Mouse (Mus musculus) heart, adult 2 months (tissue): Measurements from ENCODE around the gene Tmem60. TPM values are rescaled to one million over a fixed set of nuclear protein-coding genes. Genes with fewer than 3 reads are reported as not detected.

Experiments used
- DNase-seq, 2 experiments: peaks; one replicate each; pipeline ENCODE4 v3.0.0; 2021
- H3K27ac ChIP-seq: fragments of 200-600 bp; 2 replicates; pipeline ENCODE4 v1.8.1; 2022
- H3K27me3 ChIP-seq: fragments of 200-500 bp; 2 replicates; pipeline ENCODE4 v1.6.1; 2012; ENCODE audit warnings: mild to moderate bottlenecking, low read length, inconsistent platforms, mixed read lengths; ENCODE audit not compliant: control insufficient read depth, insufficient read depth
- H3K36me3 ChIP-seq: fragments of 200-500 bp; 2 replicates; pipeline ENCODE4 v1.6.1; 2012; ENCODE audit warnings: low read length, inconsistent platforms; ENCODE audit not compliant: control insufficient read depth, insufficient read depth
- H3K4me1 ChIP-seq: fragments of 200-500 bp; 2 replicates; pipeline ENCODE4 v1.6.1; 2011; ENCODE audit warnings: low read length; ENCODE audit not compliant: control insufficient read depth, insufficient read depth
- H3K4me3 ChIP-seq: fragments of 200-600 bp; 2 replicates; pipeline ENCODE4 v1.8.1; 2022
- H3K79me2 ChIP-seq: fragments of 200-500 bp; replicated peaks from 2 replicates; pipeline ENCODE4 v1.6.1; 2012; ENCODE audit warnings: mild to moderate bottlenecking, inconsistent platforms, low read length, moderate library complexity, mixed read lengths; ENCODE audit not compliant: control insufficient read depth, insufficient read depth
- H3K9ac ChIP-seq: fragments of 200-500 bp; 2 replicates; pipeline ENCODE4 v1.6.1; 2012; ENCODE audit warnings: low read depth, mild to moderate bottlenecking, control low read depth, inconsistent platforms, low read length, mixed read lengths
- CTCF ChIP-seq: fragments of 200-600 bp; IDR thresholded peaks from 2 replicates; pipeline ENCODE4 v1.8.1; 2022; ENCODE audit warnings: antibody characterized with exemption, mild to moderate bottlenecking, moderate library complexity
- EP300 ChIP-seq: fragments of 200-500 bp; IDR thresholded peaks from 2 replicates; pipeline ENCODE4 v1.6.1; 2011; ENCODE audit warnings: low read depth, low read length, control low read depth; ENCODE audit not compliant: insufficient read depth
- POLR2A ChIP-seq: fragments of 200-500 bp; IDR thresholded peaks from 2 replicates; pipeline ENCODE4 v1.6.1; 2011; ENCODE audit warnings: mild to moderate bottlenecking, low read depth, low read length, control low read depth; ENCODE audit not compliant: insufficient read depth
- WGBS: fragments of 180-500 bp; shearing (Covaris S2); methylation state at CpG from one replicate; pipeline ENCODE4 v1.1.7; 2018; 5-methylcytosine and 5-hydroxymethylcytosine counted together
- intact Hi-C: fragments of 180-260 bp; cut with DNase I; formaldehyde crosslinking; loops from one replicate; pipeline ENCODE4 v1.15.1; 2025
- polyA plus RNA-seq: library from polyadenylated mRNA; depleted of rRNA; stranded (reverse); fragments of >200 nt; gene quantifications from 2 replicates; pipeline ENCODE4 v1.2.3, GENCODE M21; 2012
- total RNA-seq, 2 experiments: library from RNA; stranded (reverse); gene quantifications; 2 replicates each; pipeline ENCODE4 v1.2.3; 2021

The Tmem60 gene
- total and polyA plus RNA-seq, 3 experiments: 20.9 to 28.3 (median 23.3) TPM

DNA sequence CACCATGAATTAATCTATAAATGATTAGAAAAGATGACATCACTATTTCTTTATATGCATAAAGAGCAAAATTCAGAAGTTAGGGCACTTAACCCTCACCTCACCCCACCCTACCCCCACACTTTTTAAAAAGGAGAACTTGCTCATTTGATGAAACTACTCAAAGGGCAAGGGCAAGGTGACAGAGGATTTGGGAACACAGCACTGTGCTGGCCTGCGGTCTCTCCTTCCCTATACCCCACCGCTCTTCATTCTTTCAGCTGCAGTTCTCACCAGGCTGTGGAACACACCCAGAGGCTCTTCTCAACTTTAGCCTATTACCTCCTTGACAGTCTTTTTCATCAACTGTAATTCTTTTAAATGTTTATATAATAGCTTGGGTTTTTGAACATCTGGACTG, 35.0 kb upstream of the Tmem60 start:
- Histone ChIP-seq H3K27me3 (no peaks in the 10 kb centered on the region), H3K4me1 (peaks cover 2% of the 10 kb centered on the region; the same call in 1 of the 2 replicates), H3K4me3 (no peak overlapping the region), H3K36me3 (peaks cover under 1% of the 10 kb centered on the region; the same call in 1 of the 2 replicates), H3K27ac (no peak overlapping the region), H3K79me2 (no peaks in the 10 kb centered on the region), H3K9ac (no peak overlapping the region)
- no peak for DNase-seq
- intact Hi-C loops: no loop called here
- TF ChIP-seq EP300 (no peak), POLR2A (no peak), CTCF (no peak)
- 92% methylated on average over 2 of the region's 2 CpGs for WGBS

- WGBS: 67% methylated on average over 4 of the region's 4 CpGs
- peaks cover 5% of the 10 kb centered on the region; the same call in 1 of the 2 replicates for H3K36me3 ChIP-seq
- no peak overlapping the region for H3K9ac ChIP-seq
- H3K4me3 ChIP-seq: no peak overlapping the region
- intact Hi-C loops: no loop called here
- peaks cover 3% of the 10 kb centered on the region for H3K4me1 ChIP-seq
- no peak for DNase-seq
- no peak for TF ChIP-seq CTCF
- TF ChIP-seq POLR2A: no peak
- TF ChIP-seq EP300: no peak
- H3K27ac ChIP-seq: peak overlapping the region; percentile 13; the same call in 1 of the 2 replicates
- 0 out of 2 replicates have a peak, but pooled peaks cover 1% of the 10 kb centered on the region for H3K79me2 ChIP-seq
- H3K27me3 ChIP-seq: no peaks in the 10 kb centered on the region
Measured at GRCm38 (mm10) chr5:20855066-20855465, 26.9 kb upstream of the Tmem60 start.

DNA sequence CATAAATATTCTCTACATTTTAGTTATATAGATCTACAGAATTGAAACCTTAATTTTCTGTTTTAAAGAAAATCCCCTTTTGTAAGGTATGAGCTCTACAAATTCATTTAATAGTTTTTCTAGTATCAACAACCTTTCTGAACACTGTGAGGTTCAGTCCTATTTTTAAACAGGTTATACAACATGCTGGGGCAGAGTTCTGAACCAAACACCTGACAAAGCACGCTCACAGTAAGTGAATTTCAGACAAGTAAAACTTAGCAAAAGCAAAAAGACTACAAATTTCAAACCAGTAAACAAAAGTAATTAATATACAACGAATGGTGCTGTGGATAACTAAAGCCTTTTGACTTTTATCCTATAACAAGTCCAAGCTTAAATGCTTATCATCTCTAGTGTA, 23.6 kb upstream of the Tmem60 start:
- Histone ChIP-seq H3K4me3 (no peak overlapping the region), H3K36me3 (peaks cover 2% of the 10 kb centered on the region; the same call in 1 of the 2 replicates), H3K9ac (no peak overlapping the region), H3K79me2 (peaks cover 3% of the 10 kb centered on the region; the same call in 1 of the 2 replicates), H3K27me3 (no peaks in the 10 kb centered on the region), H3K4me1 (peaks cover 1% of the 10 kb centered on the region), H3K27ac (peak overlapping the region; percentile 34)
- DNase-seq: no peak
- 76% methylated on average over 2 of the region's 2 CpGs for WGBS
- TF ChIP-seq CTCF (no peak), POLR2A (no peak)
- intact Hi-C loops: no loop called here

DNA sequence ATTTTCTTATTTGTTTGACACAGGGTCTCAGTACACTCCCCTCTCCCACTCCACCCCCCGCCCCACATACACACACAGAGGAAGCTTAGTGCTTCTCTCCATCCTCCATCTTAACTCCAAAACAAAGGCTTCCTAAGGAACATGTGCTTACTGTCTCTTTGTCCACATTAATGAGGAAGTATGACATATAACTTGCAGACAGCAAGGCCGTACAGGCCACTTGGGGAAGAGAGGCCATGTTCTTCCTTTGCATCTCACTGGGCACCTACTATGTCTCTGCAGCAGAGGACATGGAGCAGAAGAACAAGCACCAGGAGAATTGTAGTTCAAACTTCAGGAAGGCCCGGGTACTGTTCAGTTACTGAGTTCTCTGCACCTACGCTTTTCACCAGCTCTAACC, 21.4 kb upstream of the Tmem60 start:
- DNase-seq: no peak
- peaks cover 1% of the 10 kb centered on the region for H3K79me2 ChIP-seq
- H3K27me3 ChIP-seq: no peaks in the 10 kb centered on the region
- TF ChIP-seq POLR2A: no peak
- no peak for TF ChIP-seq EP300
- no peak for TF ChIP-seq CTCF
- H3K4me1 ChIP-seq: peaks cover 5% of the 10 kb centered on the region
- no peak overlapping the region for H3K4me3 ChIP-seq
- H3K36me3 ChIP-seq: peaks cover 2% of the 10 kb centered on the region; the same call in 1 of the 2 replicates
- no peak overlapping the region for H3K9ac ChIP-seq
- intact Hi-C loops: no loop called here
- 87% methylated on average over 4 of the region's 4 CpGs for WGBS
- no peak overlapping the region for H3K27ac ChIP-seq

- Histone ChIP-seq H3K9ac (no peak overlapping the region), H3K79me2 (peaks cover 1% of the 10 kb centered on the region), H3K4me3 (no peak overlapping the region), H3K4me1 (peaks cover 5% of the 10 kb centered on the region), H3K36me3 (peaks cover 2% of the 10 kb centered on the region; the same call in 1 of the 2 replicates), H3K27me3 (no peaks in the 10 kb centered on the region), H3K27ac (no peak overlapping the region)
- DNase-seq: no peak
- 70% methylated on average over 2 of the region's 2 CpGs for WGBS
- intact Hi-C loops: no loop called here
- TF ChIP-seq CTCF (peak; percentile 39), EP300 (no peak)
Measured at GRCm38 (mm10) chr5:20861901-20862300, 20.1 kb upstream of the Tmem60 start.

GRCm38 (mm10) chr5:20864216-20864969, 17.6 kb upstream of the Tmem60 start:
- Histone ChIP-seq H3K27me3 (no peaks in the 10 kb centered on the region), H3K4me3 (no peak overlapping the region), H3K27ac (no peak overlapping the region), H3K36me3 (peaks cover 2% of the 10 kb centered on the region; the same call in 1 of the 2 replicates), H3K79me2 (peaks cover 1% of the 10 kb centered on the region), H3K9ac (no peak overlapping the region), H3K4me1 (peaks cover 4% of the 10 kb centered on the region)
- no peak for DNase-seq
- intact Hi-C loops: no loop called here
- 57% methylated on average over 4 of the region's 4 CpGs for WGBS
- no peak for TF ChIP-seq CTCF
- TF ChIP-seq POLR2A: no peak
- no peak for TF ChIP-seq EP300
